Mouse (Mus musculus): ENCODE data around the gene Mycbpap. TPM values are rescaled to one million over a fixed set of nuclear protein-coding genes. Genes with fewer than 3 reads are reported as not detected.

Gene Mycbpap
- polyA plus RNA-seq, 1 experiment, result 3.6 TPM

- H3K4me3 ChIP-seq (replicated peaks; ENCODE audit: insufficient read depth, low read depth, low read length), result peak overlapping the region; percentile 77
- peak; percentile 78 to 86 for DNase-seq
- H3K27me3 ChIP-seq (ENCODE audit: control insufficient read depth, insufficient read depth, low read length), result no peaks in the 10 kb centered on the region
- 8% methylated on average over 19 of the region's 19 CpGs for WGBS
- peak; percentile 39; the same call in 1 of the 2 replicates for TF ChIP-seq POLR2A (IDR thresholded peaks at IDR 0.05; ENCODE audit: borderline replicate concordance, insufficient read depth, low read length)
- no peak for TF ChIP-seq CTCF (IDR thresholded peaks at IDR 0.05; ENCODE audit: borderline replicate concordance, insufficient read depth, low read depth, low read length)
- H3K4me1 ChIP-seq (ENCODE audit: control insufficient read depth, insufficient read depth, low read length), result peaks cover 15% of the 10 kb centered on the region
- H3K27ac ChIP-seq (ENCODE audit: insufficient read depth, low read length), result peak overlapping the region; percentile 98
These were observed 23.2 kb downstream of the Mycbpap start for GRCm38 (mm10) chr11:94498093-94498996.

DNA sequence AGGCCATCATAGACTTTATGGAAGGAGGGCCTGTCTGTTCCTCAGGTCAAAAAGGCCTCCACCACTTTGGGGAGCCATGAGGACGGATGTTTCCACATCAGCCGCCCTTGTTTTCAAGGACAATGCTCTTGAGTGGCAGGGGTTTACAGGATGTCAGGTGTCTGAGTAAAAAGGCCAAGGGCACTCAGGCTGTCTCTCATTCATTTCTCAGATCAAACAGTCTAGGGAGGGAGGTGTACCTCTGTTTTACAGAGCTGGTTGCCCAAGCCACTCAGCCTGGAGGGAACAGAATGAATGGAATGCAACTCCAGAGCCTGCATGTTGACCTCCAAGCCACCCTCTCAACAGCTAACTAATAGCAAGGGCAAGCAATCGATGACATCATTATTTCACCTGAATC, 26.1 kb downstream of the Mycbpap start:
- Histone ChIP-seq H3K27me3 (ENCODE audit: control insufficient read depth, insufficient read depth, low read length) (no peaks in the 10 kb centered on the region), H3K4me3 (replicated peaks; ENCODE audit: insufficient read depth, low read depth, low read length) (no peak overlapping the region), H3K27ac (ENCODE audit: insufficient read depth, low read length) (no peak overlapping the region), H3K4me1 (ENCODE audit: control insufficient read depth, insufficient read depth, low read length) (peaks cover 13% of the 10 kb centered on the region)
- 84% methylated on average over 3 of the region's 3 CpGs for WGBS
- TF ChIP-seq POLR2A (IDR thresholded peaks at IDR 0.05; ENCODE audit: borderline replicate concordance, insufficient read depth, low read length), result no peak
- DNase-seq, result no peak

GRCm38 (mm10) chr11:94491749-94492099, 29.8 kb downstream of the Mycbpap start:
- whole genome bisulfite sequencing, result 63% methylated on average over 7 of the region's 7 CpGs
- Histone ChIP-seq H3K4me3 (replicated peaks; ENCODE audit: insufficient read depth, low read depth, low read length) (no peak overlapping the region), H3K4me1 (ENCODE audit: control insufficient read depth, insufficient read depth, low read length) (peaks cover 13% of the 10 kb centered on the region), H3K27me3 (ENCODE audit: control insufficient read depth, insufficient read depth, low read length) (no peaks in the 10 kb centered on the region), H3K27ac (ENCODE audit: insufficient read depth, low read length) (no peak overlapping the region)
- TF ChIP-seq CTCF (IDR thresholded peaks at IDR 0.05; ENCODE audit: borderline replicate concordance, insufficient read depth, low read depth, low read length) (no peak), POLR2A (IDR thresholded peaks at IDR 0.05; ENCODE audit: borderline replicate concordance, insufficient read depth, low read length) (no peak)
- DNase-seq, result no peak

GRCm38 (mm10) chr11:94491035-94491748, 30.4 kb downstream of the Mycbpap start:
- Histone ChIP-seq H3K27ac (ENCODE audit: insufficient read depth, low read length) (no peak overlapping the region), H3K4me1 (ENCODE audit: control insufficient read depth, insufficient read depth, low read length) (peaks cover 13% of the 10 kb centered on the region), H3K27me3 (ENCODE audit: control insufficient read depth, insufficient read depth, low read length) (no peaks in the 10 kb centered on the region), H3K4me3 (replicated peaks; ENCODE audit: insufficient read depth, low read depth, low read length) (no peak overlapping the region)
- peak; percentile 33 to 38 for DNase-seq
- 31% methylated on average over 55 of the region's 55 CpGs for WGBS
- TF ChIP-seq POLR2A (IDR thresholded peaks at IDR 0.05; ENCODE audit: borderline replicate concordance, insufficient read depth, low read length), result no peak
- no peak for TF ChIP-seq CTCF (IDR thresholded peaks at IDR 0.05; ENCODE audit: borderline replicate concordance, insufficient read depth, low read depth, low read length)

DNA sequence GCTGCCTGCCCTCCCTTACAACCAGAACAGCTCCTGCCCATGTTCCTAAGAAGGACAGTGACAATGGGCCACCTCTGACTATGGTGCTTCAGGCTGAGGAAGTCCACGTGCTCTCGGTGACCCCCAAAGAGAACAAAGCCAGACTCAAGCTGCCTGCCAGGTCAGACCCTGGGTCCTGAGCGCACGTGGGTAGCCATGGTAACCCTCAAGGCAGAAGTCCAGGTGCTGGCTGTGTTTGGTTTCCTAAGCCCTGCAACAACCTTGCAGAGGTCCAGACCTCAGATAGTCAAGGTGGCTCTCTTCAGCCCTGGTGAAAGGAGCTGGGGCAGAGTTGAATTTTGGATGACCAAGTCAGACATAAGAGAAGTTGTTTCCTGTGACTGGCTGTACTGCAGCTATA, 31.8 kb downstream of the Mycbpap start:
- Histone ChIP-seq H3K4me3 (replicated peaks; ENCODE audit: insufficient read depth, low read depth, low read length) (no peak overlapping the region), H3K27me3 (ENCODE audit: control insufficient read depth, insufficient read depth, low read length) (no peaks in the 10 kb centered on the region), H3K4me1 (ENCODE audit: control insufficient read depth, insufficient read depth, low read length) (peaks cover 16% of the 10 kb centered on the region), H3K27ac (ENCODE audit: insufficient read depth, low read length) (no peak overlapping the region)
- TF ChIP-seq CTCF (IDR thresholded peaks at IDR 0.05; ENCODE audit: borderline replicate concordance, insufficient read depth, low read depth, low read length) (no peak), POLR2A (IDR thresholded peaks at IDR 0.05; ENCODE audit: borderline replicate concordance, insufficient read depth, low read length) (no peak)
- WGBS, result 28% methylated on average over 4 of the region's 4 CpGs
- peak in 1 of 2 experiments; percentile 15 for DNase-seq

GRCm38 (mm10) chr11:94488767-94489533, 32.6 kb downstream of the Mycbpap start:
- 74% methylated on average over 11 of the region's 11 CpGs for WGBS
- peak; percentile 11 to 28 for DNase-seq
- no peaks in the 10 kb centered on the region for H3K27me3 ChIP-seq (ENCODE audit: control insufficient read depth, insufficient read depth, low read length)

GRCm38 (mm10) chr11:94486001-94486400, 35.5 kb downstream of the Mycbpap start, which contains the start of gene Spata20:
Spata20 (minus strand) TSS chr11:94486179.
- Histone ChIP-seq H3K27ac (ENCODE audit: insufficient read depth, low read length) (no peak within 1 kb of the TSS), H3K27me3 (ENCODE audit: control insufficient read depth, insufficient read depth, low read length) (no peaks in the 10 kb centered on the region), H3K4me1 (ENCODE audit: control insufficient read depth, insufficient read depth, low read length) (peaks cover 23% of the 10 kb centered on the region), H3K4me3 (replicated peaks; ENCODE audit: insufficient read depth, low read depth, low read length) (peak within 1 kb of the TSS; percentile 38)
- WGBS, result 4% methylated on average over 24 of the region's 24 CpGs
- TF ChIP-seq CTCF (IDR thresholded peaks at IDR 0.05; ENCODE audit: borderline replicate concordance, insufficient read depth, low read depth, low read length) (peak; percentile 95), POLR2A (IDR thresholded peaks at IDR 0.05; ENCODE audit: borderline replicate concordance, insufficient read depth, low read length) (no peak)
- DNase-seq, result peak; percentile 85 to 94

More at GRCm38 (mm10) chr11:94488767-94489533, 32.6 kb downstream of the Mycbpap start:
- peaks cover 20% of the 10 kb centered on the region for H3K4me1 ChIP-seq (ENCODE audit: control insufficient read depth, insufficient read depth, low read length)
- no peak overlapping the region for H3K4me3 ChIP-seq (replicated peaks; ENCODE audit: insufficient read depth, low read depth, low read length)
- TF ChIP-seq POLR2A (IDR thresholded peaks at IDR 0.05; ENCODE audit: borderline replicate concordance, insufficient read depth, low read length) (no peak), CTCF (IDR thresholded peaks at IDR 0.05; ENCODE audit: borderline replicate concordance, insufficient read depth, low read depth, low read length) (no peak)
- H3K27ac ChIP-seq (ENCODE audit: insufficient read depth, low read length), result no peak overlapping the region
